Mouse (Mus musculus) intestine, embryonic 15.5 days (tissue): ENCODE data around the gene Copg1. TPM values are rescaled to one million over a fixed set of nuclear protein-coding genes. Genes with fewer than 3 reads are reported as not detected.

Experiments
- ATAC-seq: fragments of 200-750 bp; cut with Nextera tagmentation; 2 replicates; pipeline ENCODE4 v1.8.0; 2017; ENCODE audit warnings: moderate TSS enrichment, moderate library complexity
- H3K27ac ChIP-seq: fragments of 300-500 bp; sonication (generic); 2 replicates; pipeline ENCODE4 v1.5.1; 2015; ENCODE audit warnings: mild to moderate bottlenecking, inconsistent platforms
- H3K27me3 ChIP-seq: fragments of 300-500 bp; sonication (generic); replicated peaks from 2 replicates; pipeline ENCODE4 v1.6.1; 2015; ENCODE audit warnings: inconsistent platforms
- H3K36me3 ChIP-seq: fragments of 300-500 bp; sonication (generic); 2 replicates; pipeline ENCODE4 v1.6.1; 2015; ENCODE audit warnings: inconsistent platforms
- H3K4me1 ChIP-seq: fragments of 300-500 bp; sonication (generic); replicated peaks from 2 replicates; pipeline ENCODE4 v1.6.1; 2015; ENCODE audit warnings: inconsistent platforms
- H3K4me2 ChIP-seq: fragments of 300-500 bp; sonication (generic); replicated peaks from 2 replicates; pipeline ENCODE4 v1.6.1; 2015; ENCODE audit warnings: mild to moderate bottlenecking, inconsistent platforms
- H3K4me3 ChIP-seq: fragments of 300-500 bp; sonication (generic); replicated peaks from 2 replicates; pipeline ENCODE4 v1.5.1; 2015; ENCODE audit warnings: inconsistent platforms
- H3K9ac ChIP-seq: fragments of 300-500 bp; sonication (generic); 2 replicates; pipeline ENCODE4 v1.6.1; 2015; ENCODE audit warnings: inconsistent platforms
- H3K9me3 ChIP-seq: fragments of 300-500 bp; sonication (generic); 2 replicates; pipeline ENCODE4 v1.6.1; 2016; ENCODE audit warnings: inconsistent platforms
- WGBS: fragments of 180-500 bp; shearing (Covaris S2); methylation state at CpG from one replicate; pipeline ENCODE4 v1.1.7; 2015; 5-methylcytosine and 5-hydroxymethylcytosine counted together
- polyA plus RNA-seq: library from polyadenylated mRNA; unstranded; fragments of >200 nt; fragmentation: Nextera tagmentation; extraction: Ambion mirVana; gene quantifications from 2 replicates; pipeline ENCODE4 v1.2.1, GENCODE M21; 2015

Copg1 gene
- polyA plus RNA-seq, 1 experiment from 2014 or later, result 154 TPM

DNA sequence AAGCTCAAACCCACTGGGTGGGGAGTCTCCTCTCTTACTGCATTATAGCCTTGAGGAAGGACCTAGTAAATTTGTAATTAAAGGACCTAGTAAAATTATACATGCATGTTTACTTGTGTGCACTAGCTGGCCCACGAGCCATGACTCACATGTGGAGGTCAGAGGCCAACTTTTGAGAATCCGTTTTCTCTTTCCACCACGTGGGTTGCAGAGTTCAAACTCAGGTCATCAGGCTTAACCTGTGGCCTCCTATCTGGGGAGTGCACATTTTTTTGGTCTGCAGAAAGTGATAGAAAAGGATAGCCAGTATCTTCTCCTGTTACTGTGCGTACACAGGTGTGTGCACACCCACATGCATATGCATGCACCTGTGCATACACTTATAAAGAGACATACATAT, 8.6 kb upstream of the Copg1 start:
- no peak overlapping the region for H3K9ac ChIP-seq
- no peak for ATAC-seq
- H3K36me3 ChIP-seq, result no peaks in the 10 kb centered on the region
- H3K4me3 ChIP-seq, result no peak overlapping the region
- H3K4me1 ChIP-seq, result peaks cover 3% of the 10 kb centered on the region
- no peak overlapping the region for H3K4me2 ChIP-seq
- WGBS, result 22% methylated on average over 4 of the region's 4 CpGs
- H3K9me3 ChIP-seq, result no peaks in the 10 kb centered on the region
- H3K27me3 ChIP-seq, result no peaks in the 10 kb centered on the region
- no peak overlapping the region for H3K27ac ChIP-seq

DNA sequence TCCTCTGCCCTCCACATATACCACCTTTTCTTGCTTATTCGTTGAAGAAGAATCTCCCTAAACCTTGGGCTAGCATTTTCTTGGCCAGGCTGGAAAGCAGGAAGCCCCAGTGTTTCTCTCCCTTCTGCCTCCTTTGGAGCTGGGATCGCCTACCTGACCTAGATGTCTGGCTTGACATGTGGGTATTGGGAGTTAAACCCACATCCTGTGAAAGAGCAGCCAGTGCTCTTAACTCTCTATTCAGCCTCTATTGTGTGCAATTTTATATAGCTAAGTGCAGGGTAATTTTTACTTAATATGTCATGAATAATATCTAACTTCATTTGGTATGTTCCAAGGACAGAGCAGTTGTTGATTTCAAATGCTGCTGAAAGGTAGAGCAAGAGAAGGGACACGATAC, 8.0 kb upstream of the Copg1 start:
- Histone ChIP-seq H3K4me2 (no peak overlapping the region), H3K27ac (no peak overlapping the region), H3K9ac (no peak overlapping the region), H3K27me3 (no peaks in the 10 kb centered on the region), H3K4me1 (peaks cover 3% of the 10 kb centered on the region), H3K4me3 (no peak overlapping the region), H3K9me3 (no peaks in the 10 kb centered on the region), H3K36me3 (no peaks in the 10 kb centered on the region)
- WGBS, result 74% methylated on average over 3 of the region's 3 CpGs
- ATAC-seq, result no peak

DNA sequence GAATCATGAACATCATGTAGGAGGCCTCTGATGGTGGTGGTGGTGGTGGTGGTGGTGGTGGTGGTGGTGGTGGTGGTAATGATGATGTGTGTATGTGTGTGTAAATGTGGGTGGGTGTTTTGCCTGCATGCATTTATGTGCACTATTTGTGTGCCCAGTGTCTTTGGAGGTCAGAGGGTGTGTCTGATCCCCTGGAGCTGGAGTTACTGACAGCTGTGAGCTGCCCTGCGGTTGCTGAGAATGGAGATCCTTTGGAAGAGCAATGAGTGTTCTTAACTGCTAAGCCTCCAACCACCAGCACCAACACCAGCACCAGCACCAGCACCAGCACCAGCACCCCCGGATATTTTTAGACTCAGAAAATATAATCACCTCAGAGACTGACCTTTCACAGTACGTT, 5.4 kb upstream of the Copg1 start:
- ATAC-seq, result no peak
- 74% methylated on average over 3 of the region's 3 CpGs for WGBS

DNA sequence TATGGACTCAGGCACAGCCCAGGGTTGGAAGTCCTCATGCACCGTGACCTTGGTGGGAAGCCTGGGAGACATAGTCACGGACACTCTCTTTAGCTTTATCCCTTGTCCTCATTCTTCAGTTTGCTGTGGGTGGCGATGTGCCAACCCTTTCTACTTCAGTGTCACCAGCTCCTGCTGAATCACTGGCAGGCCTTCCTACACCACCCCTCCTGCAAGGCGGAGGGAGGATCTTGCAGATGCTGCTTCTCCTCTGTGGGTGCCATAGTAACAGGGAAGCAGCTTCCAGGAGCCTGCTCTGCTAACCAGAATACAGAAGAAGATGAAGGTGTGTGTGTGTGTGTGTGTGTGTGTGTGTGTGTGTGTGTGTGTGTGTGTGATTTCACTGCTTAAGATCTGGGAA, 4.8 kb upstream of the Copg1 start:
- no peaks in the 10 kb centered on the region for H3K9me3 ChIP-seq
- 70% methylated on average over 4 of the region's 4 CpGs for WGBS
- no peaks in the 10 kb centered on the region for H3K36me3 ChIP-seq
- H3K4me3 ChIP-seq, result no peak overlapping the region
- H3K27me3 ChIP-seq, result no peaks in the 10 kb centered on the region
- peaks cover 5% of the 10 kb centered on the region; the same call in 1 of the 2 replicates for H3K4me1 ChIP-seq
- no peak for ATAC-seq
- no peak overlapping the region for H3K9ac ChIP-seq
- H3K27ac ChIP-seq, result no peak overlapping the region
- no peak overlapping the region for H3K4me2 ChIP-seq

More for the DNA sequence above, 5.4 kb upstream of the Copg1 start:
- Histone ChIP-seq H3K4me1 (peaks cover 1% of the 10 kb centered on the region; the same call in 1 of the 2 replicates), H3K9ac (no peak overlapping the region), H3K27me3 (no peaks in the 10 kb centered on the region), H3K36me3 (no peaks in the 10 kb centered on the region), H3K9me3 (no peaks in the 10 kb centered on the region), H3K4me2 (no peak overlapping the region), H3K4me3 (no peak overlapping the region), H3K27ac (no peak overlapping the region)

DNA sequence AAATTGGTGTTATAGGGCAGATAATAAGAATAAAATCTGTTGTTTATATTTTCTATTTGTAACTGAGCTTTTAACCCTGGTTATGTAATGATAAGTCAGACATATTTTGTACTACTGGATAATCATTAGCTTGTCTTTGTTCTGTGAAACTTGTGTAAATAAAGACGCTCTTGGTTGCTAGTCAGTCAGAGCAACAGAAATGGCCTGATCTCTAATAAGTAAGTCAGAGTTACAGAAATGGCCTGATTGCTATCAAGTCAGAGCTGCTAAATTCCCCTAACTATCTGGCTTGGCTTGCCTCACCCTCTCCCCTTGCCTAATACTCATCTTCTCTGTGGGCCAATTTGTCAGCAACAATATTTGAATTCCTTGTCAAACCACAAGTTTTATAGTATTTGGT, 893 bp upstream of the Copg1 start:
- peaks cover 14% of the 10 kb centered on the region for H3K36me3 ChIP-seq
- H3K27ac ChIP-seq, result no peak overlapping the region
- H3K27me3 ChIP-seq, result no peaks in the 10 kb centered on the region
- ATAC-seq, result no peak
- no peak overlapping the region for H3K9ac ChIP-seq
- 53% methylated on average over 1 of the region's 1 CpGs for WGBS
- H3K9me3 ChIP-seq, result no peaks in the 10 kb centered on the region
- H3K4me3 ChIP-seq, result no peak overlapping the region
- peaks cover 12% of the 10 kb centered on the region for H3K4me1 ChIP-seq
- H3K4me2 ChIP-seq, result no peak overlapping the region

DNA sequence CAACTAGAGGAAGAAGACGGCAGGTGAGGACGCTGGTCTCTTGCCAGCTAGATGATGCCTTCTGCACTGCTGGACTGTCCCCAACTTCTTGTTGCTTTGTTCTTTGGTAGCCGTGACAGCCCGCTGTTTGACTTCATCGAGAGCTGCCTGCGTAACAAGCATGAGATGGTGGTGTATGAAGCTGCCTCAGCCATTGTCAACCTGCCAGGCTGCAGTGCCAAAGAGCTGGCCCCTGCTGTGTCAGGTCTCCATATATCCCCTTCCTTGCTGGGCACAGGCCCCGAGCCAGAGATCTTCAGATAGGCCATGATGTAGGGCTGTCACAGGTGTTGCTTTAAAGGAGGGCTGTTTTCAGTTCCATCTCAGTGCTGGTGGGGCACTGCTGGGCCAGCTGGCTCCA, 6.3 kb downstream of the Copg1 start:
- Histone ChIP-seq H3K27me3 (no peaks in the 10 kb centered on the region), H3K4me1 (peaks cover 1% of the 10 kb centered on the region), H3K27ac (no peak overlapping the region), H3K4me3 (no peak overlapping the region), H3K9me3 (no peaks in the 10 kb centered on the region), H3K9ac (no peak overlapping the region), H3K36me3 (peaks cover 78% of the 10 kb centered on the region), H3K4me2 (no peak overlapping the region)
- WGBS, result 92% methylated on average over 7 of the region's 7 CpGs
- no peak for ATAC-seq

DNA sequence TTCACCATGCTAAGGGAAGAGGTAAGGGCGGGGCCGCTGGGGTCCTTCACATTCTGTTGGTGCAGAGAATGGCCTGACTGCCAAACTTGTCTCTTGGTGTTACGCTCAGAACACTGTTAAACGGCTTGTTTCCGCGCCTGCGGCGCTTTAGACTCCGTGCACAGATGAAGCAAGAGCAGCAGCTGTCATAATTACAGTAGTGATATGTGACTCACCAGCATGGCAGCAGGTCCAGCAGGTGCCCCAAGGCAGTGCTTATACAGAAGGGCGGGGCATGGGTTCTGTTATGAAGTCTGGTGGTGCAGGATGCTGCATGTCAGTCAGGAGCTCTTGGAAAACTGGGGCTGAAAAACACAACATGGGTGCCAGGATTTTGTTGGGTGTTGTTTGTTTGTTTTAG, 10.4 kb downstream of the Copg1 start:
- peaks cover 76% of the 10 kb centered on the region for H3K36me3 ChIP-seq
- H3K27ac ChIP-seq, result no peak overlapping the region
- peak; percentile 92 for ATAC-seq
- no peaks in the 10 kb centered on the region for H3K27me3 ChIP-seq
- no peak overlapping the region for H3K9ac ChIP-seq
- no peak overlapping the region for H3K4me2 ChIP-seq
- H3K4me1 ChIP-seq, result no peaks in the 10 kb centered on the region
- 73% methylated on average over 10 of the region's 10 CpGs for WGBS
- H3K9me3 ChIP-seq, result no peaks in the 10 kb centered on the region
- no peak overlapping the region for H3K4me3 ChIP-seq

DNA sequence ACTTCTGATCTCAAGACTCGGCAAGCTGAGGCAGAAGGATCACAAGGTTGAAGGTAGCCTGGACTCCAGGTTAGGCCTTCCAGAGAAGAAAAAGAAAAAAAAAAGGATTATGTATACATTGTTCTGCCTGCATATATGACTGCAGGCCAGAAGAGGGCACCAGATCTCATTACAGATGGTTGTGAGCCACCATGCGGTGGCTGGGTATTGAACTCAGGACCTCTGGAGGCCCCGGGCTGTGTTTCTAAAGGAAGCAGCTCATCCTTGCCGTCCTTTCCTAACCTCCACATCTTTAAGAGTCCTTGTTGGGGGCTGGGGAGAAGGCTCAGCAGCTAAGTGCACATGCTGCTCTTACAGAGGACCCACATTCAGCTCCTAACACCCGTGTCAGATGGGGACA, 19.0 kb downstream of the Copg1 start:
- no peak for ATAC-seq
- 79% methylated on average over 5 of the region's 5 CpGs for WGBS
- peaks cover 64% of the 10 kb centered on the region for H3K36me3 ChIP-seq

DNA sequence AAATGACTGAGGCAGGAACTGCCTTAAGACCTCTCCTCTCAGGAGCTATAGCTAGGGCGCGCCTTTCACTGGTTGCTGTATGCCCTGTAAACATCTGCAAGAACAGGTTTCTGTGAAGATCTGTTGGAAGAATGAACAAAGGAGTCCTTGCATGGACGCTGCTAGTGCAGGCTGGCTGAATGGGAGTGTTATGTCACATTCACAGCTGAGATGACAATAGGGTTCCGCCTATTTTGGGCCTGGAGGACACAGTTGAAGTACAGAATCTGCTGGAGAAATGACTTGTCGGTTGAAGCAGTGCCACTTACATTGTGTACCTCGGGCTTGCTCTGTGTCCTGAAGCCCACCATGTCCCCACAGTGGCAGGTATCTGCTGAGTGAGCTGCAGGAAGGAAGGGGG, 21.6 kb downstream of the Copg1 start:
- no peaks in the 10 kb centered on the region for H3K9me3 ChIP-seq
- WGBS, result 85% methylated on average over 6 of the region's 6 CpGs
- no peak overlapping the region for H3K27ac ChIP-seq
- no peaks in the 10 kb centered on the region; the same call in 1 of the 2 replicates for H3K4me1 ChIP-seq
- no peak overlapping the region for H3K9ac ChIP-seq
- ATAC-seq, result no peak
- H3K27me3 ChIP-seq, result no peaks in the 10 kb centered on the region
- H3K36me3 ChIP-seq, result peaks cover 52% of the 10 kb centered on the region
- H3K4me3 ChIP-seq, result no peak overlapping the region
- no peak overlapping the region for H3K4me2 ChIP-seq

More for the DNA sequence above, 19.0 kb downstream of the Copg1 start:
- no peak overlapping the region for H3K27ac ChIP-seq
- no peaks in the 10 kb centered on the region for H3K27me3 ChIP-seq
- H3K9me3 ChIP-seq, result no peaks in the 10 kb centered on the region
- H3K9ac ChIP-seq, result no peak overlapping the region
- H3K4me3 ChIP-seq, result no peak overlapping the region
- no peak overlapping the region for H3K4me2 ChIP-seq
- no peaks in the 10 kb centered on the region for H3K4me1 ChIP-seq

DNA sequence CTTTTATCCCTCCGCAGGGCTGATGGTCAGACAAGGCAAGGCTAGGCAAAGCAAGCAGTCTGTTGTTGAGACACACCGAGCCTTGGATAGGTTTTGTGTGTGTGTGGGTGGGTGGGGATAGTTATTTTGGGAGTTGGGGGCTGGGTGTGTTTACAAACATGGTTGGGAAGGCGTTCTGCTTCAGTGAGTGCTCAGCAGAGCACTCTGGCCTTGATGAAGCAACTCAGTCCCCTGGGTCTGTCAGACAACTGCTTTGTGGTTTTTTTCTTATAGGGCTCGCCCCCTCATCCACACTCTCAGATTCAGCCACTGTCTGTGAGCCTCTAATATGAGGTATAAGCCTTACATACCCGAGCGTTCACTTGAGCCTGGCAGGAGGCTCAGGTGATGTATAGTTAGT, 23.9 kb downstream of the Copg1 start:
- Histone ChIP-seq H3K4me1 (peaks cover 11% of the 10 kb centered on the region), H3K9me3 (no peaks in the 10 kb centered on the region), H3K36me3 (peaks cover 33% of the 10 kb centered on the region), H3K27me3 (no peaks in the 10 kb centered on the region), H3K4me3 (no peak overlapping the region), H3K27ac (no peak overlapping the region), H3K4me2 (no peak overlapping the region), H3K9ac (no peak overlapping the region)
- ATAC-seq, result no peak
- WGBS, result 79% methylated on average over 6 of the region's 6 CpGs

DNA sequence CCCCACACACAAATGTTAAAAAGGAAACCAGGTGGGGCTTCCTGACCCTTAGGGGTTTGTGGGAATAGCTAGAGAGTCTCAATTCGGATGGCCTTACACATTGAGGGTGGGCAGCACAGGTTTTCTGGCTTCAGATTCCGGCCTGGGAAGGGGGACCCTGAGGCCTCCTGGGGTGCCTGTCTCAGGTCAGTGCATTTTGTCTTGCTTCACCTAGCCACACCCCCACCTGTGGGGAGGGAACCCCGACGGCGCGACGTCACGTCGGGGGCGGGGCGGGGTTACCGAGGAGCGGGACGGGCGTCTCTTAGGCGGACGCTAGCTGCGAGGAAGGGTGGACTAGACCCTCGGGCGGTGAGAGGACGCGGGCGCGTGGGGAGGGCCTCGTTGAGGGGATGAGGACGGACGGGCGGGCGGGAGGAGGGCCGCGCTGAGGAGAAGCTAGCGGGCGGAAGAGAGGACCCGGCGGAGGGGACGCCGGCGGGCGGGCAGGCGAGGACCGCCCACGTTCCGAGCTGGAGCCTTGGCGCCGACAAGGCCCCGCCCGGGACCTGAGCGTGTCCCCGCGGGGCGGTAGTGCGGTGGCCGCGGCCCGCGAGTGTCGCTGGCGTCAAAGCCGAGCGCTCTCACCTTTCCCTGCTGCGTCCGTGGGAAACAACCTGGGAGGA, 26.2 kb downstream of the Copg1 start, which contains the start of gene Hmces:
Gene Hmces, plus strand, starts transcription at position 275 of the 665 bp plus-strand sequence.
- H3K4me3 ChIP-seq, result peak within 1 kb of the TSS; percentile 80
- H3K27me3 ChIP-seq, result no peaks in the 10 kb centered on the region
- peak within 1 kb of the TSS; percentile 85 for H3K27ac ChIP-seq
- peak within 1 kb of the TSS; percentile 93 for H3K4me2 ChIP-seq
- H3K9me3 ChIP-seq, result no peaks in the 10 kb centered on the region
- peaks cover 11% of the 10 kb centered on the region for H3K4me1 ChIP-seq
- H3K9ac ChIP-seq, result peak within 1 kb of the TSS; percentile 82
- H3K36me3 ChIP-seq, result peaks cover 28% of the 10 kb centered on the region
- peak; percentile 97 for ATAC-seq
- WGBS, result under 1% methylated on average over 58 of the region's 62 CpGs

DNA sequence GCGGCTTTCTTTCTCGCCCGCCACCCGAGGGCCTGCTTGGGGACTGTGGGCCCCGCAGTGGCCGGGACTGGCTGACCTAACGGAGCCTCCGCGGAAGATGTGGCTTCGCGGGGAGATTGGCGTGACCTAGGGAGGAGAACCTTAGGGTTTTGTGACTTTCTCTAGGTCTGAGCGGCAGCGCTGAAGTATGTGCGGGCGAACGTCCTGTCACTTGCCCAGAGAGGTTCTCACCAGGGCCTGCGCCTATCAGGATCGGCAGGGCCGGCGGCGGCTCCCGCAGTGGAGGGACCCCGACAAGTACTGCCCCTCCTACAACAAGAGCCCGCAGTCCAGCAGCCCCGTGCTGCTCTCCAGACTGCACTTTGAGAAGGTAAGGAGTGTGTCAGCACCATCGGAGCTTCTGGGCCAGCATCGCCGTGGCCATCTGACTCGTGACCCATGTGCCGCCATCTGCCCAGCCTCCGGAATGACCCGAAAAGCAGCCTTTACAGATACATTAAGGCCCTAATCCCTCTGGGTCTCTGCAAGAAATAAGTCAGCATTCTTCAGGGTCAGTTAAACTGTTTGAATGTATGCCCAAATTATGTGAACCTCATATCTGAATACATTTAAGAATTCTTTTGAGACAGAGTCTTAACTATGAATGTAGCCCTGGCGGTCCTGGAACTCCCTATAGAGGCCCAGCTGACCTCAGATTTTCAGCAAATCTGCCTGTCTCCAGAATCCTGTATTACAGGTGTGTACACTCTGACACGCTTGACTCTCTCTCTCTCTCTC, 26.9 kb downstream of the Copg1 start:
- H3K27me3 ChIP-seq, result no peaks in the 10 kb centered on the region
- H3K27ac ChIP-seq, result peak overlapping the region; percentile 85
- peak overlapping the region; percentile 82 for H3K9ac ChIP-seq
- H3K4me1 ChIP-seq, result peaks cover 11% of the 10 kb centered on the region
- 4% methylated on average over 35 of the region's 35 CpGs for WGBS
- peak; percentile 62 for ATAC-seq
- peaks cover 25% of the 10 kb centered on the region for H3K36me3 ChIP-seq
- no peaks in the 10 kb centered on the region for H3K9me3 ChIP-seq
- peak overlapping the region; percentile 93 for H3K4me2 ChIP-seq
- peak overlapping the region; percentile 80 for H3K4me3 ChIP-seq
